Mouse (Mus musculus) thymus, adult 2 months (tissue): ENCODE results near the gene Olfr1076.
"Not testable (repeated sequence)": the region's sequence is repeated elsewhere in the genome, so short reads cannot be mapped to it uniquely, and the experiment has no call there.

ENCODE experiments used
- CTCF ChIP-seq: fragments of 200-500 bp; IDR thresholded peaks from 2 replicates; pipeline ENCODE4 v1.5.1; 2012; ENCODE audit warnings: mild to moderate bottlenecking, control low read depth, low read length, moderate library complexity, borderline replicate concordance; ENCODE audit not compliant: control insufficient read depth, poor library complexity, insufficient read depth; ENCODE audit errors: extremely low read depth
- POLR2A ChIP-seq: fragments of 200-500 bp; IDR thresholded peaks from 2 replicates; pipeline ENCODE4 v1.6.1; 2012; ENCODE audit warnings: mild to moderate bottlenecking, low read length, control low read depth, moderate library complexity; ENCODE audit not compliant: control insufficient read depth, poor library complexity, insufficient read depth; ENCODE audit errors: extremely low read depth

- not testable (repeated sequence) for TF ChIP-seq CTCF, POLR2A
Measured at GRCm38 (mm10) chr2:86558135-86558534, 49.9 kb downstream of the Olfr1076 start, which contains the start of gene Olfr1080.
